Mouse (Mus musculus) heart, postnatal 36 days (tissue): ENCODE measurements around the gene Exoc3. TPM values are rescaled to one million over a fixed set of nuclear protein-coding genes. Genes with fewer than 3 reads are reported as not detected.

Experiments
- DNase-seq, 2 experiments: peaks; one replicate each; pipeline ENCODE4 v3.0.0; 2021 to 2022
- intact Hi-C: fragments of 180-260 bp; cut with DNase I; formaldehyde crosslinking; loops from one replicate; pipeline ENCODE4 v1.15.1; 2025
- total RNA-seq, 2 experiments: library from RNA; stranded (reverse); gene quantifications; 2 replicates each; pipeline ENCODE4 v1.2.3; 2021

The Exoc3 gene
- total RNA-seq, 2 experiments from 2014 or later, result 45.6 to 46.3 TPM

DNA sequence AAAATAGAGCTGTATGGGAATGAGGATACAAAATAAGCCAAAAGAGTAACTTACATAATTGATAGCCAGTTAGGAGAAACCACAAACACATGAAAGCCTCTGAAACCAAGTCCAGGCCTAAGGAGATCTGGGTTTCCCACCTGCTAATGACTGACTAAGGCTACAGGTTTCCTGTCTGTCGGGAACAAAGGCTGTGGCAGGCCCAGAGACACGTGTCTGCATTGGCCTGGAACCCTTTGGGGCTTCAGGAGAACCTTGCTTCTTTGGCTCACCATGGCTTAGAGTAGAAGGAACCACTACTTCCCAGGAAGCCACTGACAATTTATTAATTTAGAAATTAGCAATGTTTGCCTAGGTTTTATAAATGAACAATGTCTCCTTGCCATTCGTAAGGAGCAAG, 65.2 kb downstream of the Exoc3 start:
- intact Hi-C loops, result no loop called here
- no peak for DNase-seq

DNA sequence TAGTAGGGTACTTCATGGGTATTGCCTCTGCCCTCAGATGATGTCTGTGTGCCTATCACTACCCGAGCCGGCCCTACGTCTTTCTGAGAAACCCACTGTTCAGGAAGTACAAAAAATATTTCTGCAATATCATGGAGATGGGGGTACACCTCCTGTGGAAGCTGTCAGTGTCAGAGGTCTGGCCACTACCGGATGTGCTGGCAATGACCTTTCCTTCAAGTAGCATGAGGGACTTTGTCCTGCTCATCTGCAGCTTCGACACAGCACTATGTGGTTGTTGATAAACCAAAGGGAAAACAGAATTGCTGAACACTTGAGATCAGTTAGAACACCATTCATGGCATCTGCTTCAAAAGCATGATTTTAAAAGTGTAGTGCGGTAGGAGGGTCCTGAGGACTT, 67.7 kb downstream of the Exoc3 start:
- intact Hi-C loops, result no loop called here
- DNase-seq, result no peak

DNA sequence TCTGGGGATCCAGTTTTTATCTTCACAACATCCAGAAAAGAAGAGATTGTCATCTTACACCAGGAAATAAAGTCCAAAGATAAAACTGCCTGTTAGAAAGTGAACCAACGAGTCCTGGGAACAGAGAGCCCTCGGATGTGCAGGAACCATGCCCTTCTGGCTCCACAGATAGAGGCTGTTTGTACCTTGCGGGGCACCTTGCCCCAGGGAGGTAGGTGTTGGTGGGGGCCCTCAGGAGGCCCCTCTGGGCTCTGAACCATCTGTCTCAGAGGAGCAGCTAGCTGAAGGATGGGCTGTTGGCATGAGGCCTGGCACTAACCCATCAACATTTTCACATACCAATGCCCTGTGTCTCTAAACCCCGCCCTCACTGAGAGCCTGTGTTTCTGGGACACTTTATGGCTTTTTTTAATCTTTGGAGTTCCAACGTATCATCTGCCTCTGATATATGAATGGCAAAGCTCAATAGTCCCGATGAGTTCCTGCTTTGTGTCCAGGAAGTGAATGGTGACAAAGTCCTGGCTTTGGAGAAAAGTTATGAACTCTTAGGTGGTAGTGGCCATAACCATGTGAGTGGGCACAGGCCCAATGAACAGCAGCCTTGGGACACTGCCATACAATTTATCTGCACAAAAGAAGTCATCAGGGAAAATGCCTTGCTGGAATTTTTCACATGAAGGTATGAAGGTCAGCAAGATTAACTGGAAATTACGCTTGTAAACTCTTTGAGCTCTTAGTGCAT, 69.5 kb downstream of the Exoc3 start:
- intact Hi-C loops, result no loop called here
- DNase-seq, result no peak

DNA sequence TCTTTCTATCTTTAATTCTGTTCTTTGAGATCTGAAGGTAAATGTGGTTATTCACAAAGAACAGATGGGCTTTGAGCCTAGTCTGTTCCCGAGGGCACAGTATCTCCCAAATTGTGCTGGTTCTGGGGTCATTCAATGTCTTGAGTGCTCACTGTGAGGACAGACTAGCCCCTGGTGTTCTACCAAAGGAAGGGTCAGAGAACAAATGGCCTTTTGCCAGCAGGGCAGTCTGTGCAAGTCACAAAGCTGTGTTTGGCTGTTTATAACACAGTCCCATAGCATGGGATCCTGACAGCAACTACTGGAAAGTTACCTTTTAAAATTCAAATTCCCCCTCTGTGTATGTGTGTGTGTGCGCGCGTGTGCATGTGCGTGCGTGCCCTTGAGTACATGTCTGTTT, 78.6 kb downstream of the Exoc3 start:
- no peak for DNase-seq
- intact Hi-C loops, result no loop called here

DNA sequence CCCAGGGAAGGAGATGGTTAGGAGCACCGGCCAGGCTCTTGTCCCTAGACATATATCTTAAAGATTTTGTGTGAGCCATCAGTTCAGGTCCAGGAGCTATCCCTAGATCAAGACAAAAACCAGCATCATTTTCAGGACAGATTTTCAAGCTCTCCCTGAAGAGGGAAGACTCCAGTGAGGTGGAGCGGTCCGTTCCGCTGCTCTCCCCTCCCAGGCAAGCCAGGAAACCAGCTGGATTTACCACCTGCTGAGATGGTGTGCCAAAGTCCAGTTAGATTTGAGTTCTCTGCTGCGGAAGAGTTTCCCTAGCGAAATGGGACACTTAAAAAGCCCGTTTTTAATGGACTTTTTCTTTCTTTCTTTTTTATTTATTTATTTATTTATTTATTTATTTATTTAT, 81.0 kb downstream of the Exoc3 start:
- intact Hi-C loops, result no loop called here
- no peak for DNase-seq

DNA sequence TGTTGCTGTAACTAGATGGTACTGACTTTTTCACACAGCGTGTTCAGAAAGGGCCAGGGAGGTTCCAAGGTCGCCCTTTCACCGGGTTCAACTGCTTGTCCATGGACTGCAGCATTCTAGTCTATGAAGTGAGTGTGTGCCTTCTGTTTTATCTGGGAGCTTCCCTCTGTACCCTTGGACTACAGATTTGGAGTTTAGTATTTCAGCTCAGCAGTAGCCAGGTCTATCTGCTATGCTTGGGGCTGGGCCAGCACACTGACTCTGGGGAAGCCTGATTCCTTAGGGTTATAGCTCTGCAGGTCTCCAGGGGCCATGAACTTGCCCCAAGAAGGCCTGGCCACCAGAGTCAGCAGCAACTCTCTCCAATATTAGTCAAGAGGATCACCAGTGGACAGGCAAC, 85.9 kb downstream of the Exoc3 start:
- no peak for DNase-seq
- intact Hi-C loops, result no loop called here

DNA sequence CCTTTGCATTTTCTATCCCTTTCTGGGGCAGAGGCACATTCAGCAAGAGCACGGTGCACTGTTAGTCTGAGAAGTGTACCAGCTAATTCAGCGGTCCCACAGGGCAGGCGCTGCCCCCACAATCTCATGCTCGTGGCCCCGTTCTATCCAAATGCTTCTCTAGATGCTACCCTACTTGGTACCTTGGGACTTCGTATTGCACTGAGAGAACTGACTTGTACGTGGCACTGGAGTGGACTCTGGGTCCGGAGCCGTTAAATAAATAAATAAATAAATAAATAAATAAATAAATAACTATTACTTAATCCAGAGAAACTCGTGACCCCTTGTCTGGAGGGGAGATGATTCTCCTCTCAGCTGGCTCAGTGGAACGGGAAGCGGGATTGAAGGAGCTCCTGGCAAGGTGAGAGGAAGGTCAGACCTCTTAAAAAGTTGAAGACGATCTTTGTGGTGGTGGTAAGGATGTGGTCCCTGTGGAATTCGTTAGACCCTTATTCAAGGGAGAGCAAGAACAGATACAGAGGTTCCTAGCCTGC, 86.7 kb downstream of the Exoc3 start:
- DNase-seq, result no peak

DNA sequence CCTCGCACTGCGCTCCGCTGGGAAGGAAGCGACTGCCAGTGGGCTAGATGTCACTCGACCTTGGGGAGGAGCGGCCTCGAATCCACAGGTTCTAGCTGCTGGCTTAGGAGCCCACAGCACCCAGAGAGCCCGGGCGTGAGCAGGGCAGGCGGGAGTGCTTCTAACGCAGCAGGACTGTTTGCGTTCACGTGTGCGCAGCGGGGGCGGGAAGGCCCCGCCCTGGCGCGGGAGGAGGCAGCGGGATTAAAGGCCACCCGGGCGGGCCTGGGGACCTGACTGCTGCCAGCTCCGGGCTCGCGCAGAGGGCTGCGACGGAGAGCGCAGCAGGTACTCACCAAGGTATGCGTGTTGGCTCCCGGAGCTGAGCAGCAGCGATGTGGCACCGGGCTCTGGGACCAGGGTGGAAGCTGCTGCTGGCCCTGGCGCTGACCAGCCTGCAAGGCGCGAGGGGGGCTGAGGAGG, 87.4 kb downstream of the Exoc3 start, which contains the start of gene Slc9a3:
Gene Slc9a3 (plus strand): TSS at position 317 of the 462 bp plus-strand sequence.
- intact Hi-C loops, result no loop called here
- DNase-seq, result no peak

More for the DNA sequence above, 86.7 kb downstream of the Exoc3 start:
- intact Hi-C loops, result no loop called here

Other genes starting within 250 kb of the Exoc3 start
- gene Zdhhc11, start 244.9 kb downstream of the Exoc3 start, total RNA-seq, result not detected
- gene Tppp, start 199.3 kb downstream of the Exoc3 start, total RNA-seq, result 10 to 100 TPM; 19.3 to 24.5 TPM
- gene Cep72, start 146.4 kb downstream of the Exoc3 start, total RNA-seq, result under 1 TPM; 0.57 to 0.80 TPM
- gene Slc9a3, start 87.3 kb downstream of the Exoc3 start, total RNA-seq, result under 1 TPM; 0.22 to 0.56 TPM
- gene Ahrr, start 83.6 kb upstream of the Exoc3 start, total RNA-seq, result under 1 TPM; 0.73 to 0.97 TPM
- gene Pdcd6, start 108.8 kb upstream of the Exoc3 start, total RNA-seq, result 10 to 100 TPM; 42.2 to 47.1 TPM
- gene Sdha, start 141.5 kb upstream of the Exoc3 start, total RNA-seq, result 1,000 to 10,000 TPM; 1,522 to 1,570 TPM
- 10 to 100 TPM; 46.4 to 50.7 TPM for gene Ccdc127, start 141.6 kb upstream of the Exoc3 start, total RNA-seq
- gene Lrrc14b, start 155.3 kb upstream of the Exoc3 start, total RNA-seq, result 10 to 100 TPM; 68.0 to 78.6 TPM
- 1 to 10 TPM; 2.6 to 3.6 TPM for gene Zfp72, start 182.1 kb upstream of the Exoc3 start, total RNA-seq
- 100 to 1,000 TPM; 275 to 280 TPM for gene Ftl1-ps1, start 191.0 kb upstream of the Exoc3 start, total RNA-seq